Mouse (Mus musculus) hindbrain, embryonic 12.5 days (tissue): ENCODE data around the gene Olfr657. TPM values are rescaled to one million over a fixed set of nuclear protein-coding genes. Genes with fewer than 3 reads are reported as not detected.

Experiments used
- polyA plus RNA-seq: library from polyadenylated mRNA; unstranded; fragments of >200 nt; fragmentation: Nextera tagmentation; extraction: Ambion mirVana; gene quantifications from 2 replicates; pipeline ENCODE4 v1.2.1, GENCODE M21; 2016

Gene Olfr657
- polyA plus RNA-seq, 1 experiment from 2014 or later, result not detected

Other genes with a start within 250 kb of the Olfr657 start
- gene Trim30c, start 224.0 kb upstream of the Olfr657 start, polyA plus RNA-seq, result not detected in 2 replicates
- gene Trim30a, start 159.6 kb upstream of the Olfr657 start, polyA plus RNA-seq, result 0.69 and 1.3 TPM in 2 replicates
- 0.12 and 0.25 TPM in 2 replicates for gene Trim30d, start 116.9 kb upstream of the Olfr657 start, polyA plus RNA-seq
- gene Olfr651, start 74.7 kb upstream of the Olfr657 start, polyA plus RNA-seq, result not detected in 2 replicates
- gene Olfr652, start 63.9 kb upstream of the Olfr657 start, polyA plus RNA-seq, result not detected in 2 replicates
- not detected in 2 replicates for gene Olfr653, start 47.5 kb upstream of the Olfr657 start, polyA plus RNA-seq
- gene Olfr654, start 37.8 kb upstream of the Olfr657 start, polyA plus RNA-seq, result not detected in 2 replicates
- gene Olfr655, start 23.0 kb upstream of the Olfr657 start, polyA plus RNA-seq, result not detected in 2 replicates
- gene Olfr656, start 10.8 kb upstream of the Olfr657 start, polyA plus RNA-seq, result not detected in 2 replicates
- gene Olfr658, start 22.5 kb downstream of the Olfr657 start, polyA plus RNA-seq, result not detected in 2 replicates
- gene Olfr659, start 42.0 kb downstream of the Olfr657 start, polyA plus RNA-seq, result not detected in 2 replicates
- not detected in 2 replicates for gene Olfr661, start 61.7 kb downstream of the Olfr657 start, polyA plus RNA-seq
- gene Usp17le, start 152.7 kb downstream of the Olfr657 start, polyA plus RNA-seq, result not detected in 2 replicates
- gene Usp17lb, start 217.8 kb downstream of the Olfr657 start, polyA plus RNA-seq, result not detected in 2 replicates
- not detected in 2 replicates for gene Usp17la, start 232.2 kb downstream of the Olfr657 start, polyA plus RNA-seq